Mouse (Mus musculus): ENCODE measurements around the gene Kdm4d.
"Not testable (repeated sequence)": the region's sequence is repeated elsewhere in the genome, so short reads cannot be mapped to it uniquely, and the experiment has no call there.

The Kdm4d gene

GRCm38 (mm10) chr9:14500023-14500915 is at the start of gene Kdm4d, which contains the start of gene Cwc15:
Kdm4d (minus strand) TSS chr9:14500482.
Cwc15 (plus strand) TSS chr9:14500617.
- peak; percentile 85 to 95 for DNase-seq

DNA sequence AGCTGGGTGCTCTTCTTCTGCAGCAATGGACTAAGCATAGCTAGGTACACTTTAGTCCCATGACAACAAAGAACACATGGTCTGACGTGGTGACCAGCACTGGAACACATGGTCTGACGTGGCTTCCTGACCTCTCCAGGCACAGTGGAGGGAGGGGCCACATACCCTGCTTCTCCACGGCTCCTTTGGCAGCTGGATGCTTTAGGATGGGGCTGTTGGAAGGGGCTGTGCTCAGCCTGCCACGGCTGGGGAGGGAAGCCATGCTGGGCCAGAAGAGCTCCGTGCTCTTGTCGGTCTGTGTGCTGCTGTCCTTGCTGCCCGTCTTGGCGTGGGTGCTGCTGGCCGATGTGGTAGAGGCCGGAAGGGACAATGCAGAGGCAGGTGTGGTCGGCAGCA is 48.1 kb upstream of the Kdm4d start:
- no peak for DNase-seq

GRCm38 (mm10) chr9:14547584-14548365 is 47.5 kb upstream of the Kdm4d start:
- no peak for DNase-seq

DNA sequence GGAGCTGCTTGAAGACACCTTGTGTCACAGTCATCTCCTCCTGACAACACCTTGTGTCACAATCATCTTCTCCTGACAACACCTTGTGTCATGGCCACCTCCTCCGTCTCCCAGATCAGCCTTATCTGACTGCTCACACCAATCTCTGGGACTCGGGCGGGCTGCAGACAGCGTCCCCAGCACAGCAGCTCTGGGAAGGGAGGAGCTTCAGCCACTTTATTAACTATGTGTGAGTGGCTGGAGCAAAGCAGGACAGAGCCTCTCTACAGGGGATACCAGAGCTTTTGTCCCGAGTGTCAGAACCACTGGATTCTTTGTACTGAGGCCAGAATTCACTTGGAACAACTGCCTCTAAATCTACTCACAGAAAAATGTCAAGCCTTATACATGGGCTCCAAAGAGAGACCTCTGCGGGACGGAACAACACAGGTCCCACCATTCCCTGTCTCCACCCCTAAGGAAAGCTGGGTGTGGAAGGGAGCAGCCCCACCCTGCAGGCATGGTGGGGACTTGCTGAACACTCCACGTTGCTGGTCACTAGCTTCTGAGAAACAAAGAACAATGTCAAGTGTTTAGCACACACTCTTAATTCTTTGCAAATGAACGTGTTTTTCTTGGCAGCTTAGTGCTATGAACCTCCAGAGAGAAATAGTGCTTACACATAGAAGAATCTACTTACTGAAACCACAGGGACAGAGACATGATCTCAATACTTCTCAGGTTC is 43.9 kb upstream of the Kdm4d start:
- no peak for DNase-seq

DNA sequence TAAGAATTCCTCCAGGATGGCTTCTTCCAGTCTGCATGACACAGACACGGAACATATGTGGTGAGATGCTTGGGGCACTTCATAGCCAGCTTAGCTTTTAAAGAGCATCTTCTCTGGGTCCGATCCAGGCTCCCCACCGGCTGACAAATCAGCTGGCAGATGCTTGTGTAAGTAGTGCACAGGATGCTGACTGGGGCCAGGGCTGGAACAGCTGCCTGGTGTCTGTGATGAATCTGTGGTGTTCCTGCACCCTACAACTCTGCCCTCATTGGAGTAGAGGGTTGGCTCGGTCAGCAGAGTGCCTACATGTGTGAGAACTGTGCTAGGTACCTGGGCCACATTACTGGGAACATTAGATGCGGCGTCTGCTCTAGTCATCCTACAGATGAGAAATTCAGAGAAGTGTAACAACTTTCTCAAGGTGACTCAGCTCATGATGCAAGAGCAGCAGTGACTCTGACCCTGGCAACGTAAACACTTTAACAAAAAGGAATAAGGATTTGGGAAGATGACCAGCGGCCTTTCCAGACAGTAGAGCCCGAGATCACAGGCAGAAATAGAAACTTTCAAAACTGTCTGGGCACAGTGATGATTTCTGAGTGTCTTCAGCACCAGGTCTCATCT is 34.7 kb upstream of the Kdm4d start:
- DNase-seq = no peak

GRCm38 (mm10) chr9:14533659-14534058 is 33.4 kb upstream of the Kdm4d start:
- no peak for DNase-seq

- DNase-seq = no peak
Observed at GRCm38 (mm10) chr9:14532283-14532682, 32.0 kb upstream of the Kdm4d start.

DNA sequence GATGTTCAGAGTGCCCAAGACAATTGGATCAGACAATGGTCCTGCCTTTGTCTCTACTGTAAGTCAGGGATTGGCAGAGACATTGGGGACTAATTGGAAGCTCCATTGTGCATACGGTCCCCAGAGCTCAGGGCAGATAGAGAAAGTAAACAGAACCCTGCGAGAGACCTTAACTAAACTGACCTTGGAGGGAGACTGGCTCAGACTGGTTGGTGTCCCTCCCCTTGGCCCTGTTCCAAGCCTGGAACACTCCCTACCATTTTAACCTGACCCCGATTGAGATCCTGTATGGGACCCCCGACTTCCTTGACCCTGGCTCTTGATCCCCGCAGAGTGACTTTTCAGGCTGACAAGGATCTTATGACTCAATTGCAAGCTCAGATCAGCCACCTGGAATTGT is 29.7 kb upstream of the Kdm4d start:
- DNase-seq = no peak

GRCm38 (mm10) chr9:14523408-14524043 is 23.2 kb upstream of the Kdm4d start:
- DNase-seq = peak; percentile 36 to 41

DNA sequence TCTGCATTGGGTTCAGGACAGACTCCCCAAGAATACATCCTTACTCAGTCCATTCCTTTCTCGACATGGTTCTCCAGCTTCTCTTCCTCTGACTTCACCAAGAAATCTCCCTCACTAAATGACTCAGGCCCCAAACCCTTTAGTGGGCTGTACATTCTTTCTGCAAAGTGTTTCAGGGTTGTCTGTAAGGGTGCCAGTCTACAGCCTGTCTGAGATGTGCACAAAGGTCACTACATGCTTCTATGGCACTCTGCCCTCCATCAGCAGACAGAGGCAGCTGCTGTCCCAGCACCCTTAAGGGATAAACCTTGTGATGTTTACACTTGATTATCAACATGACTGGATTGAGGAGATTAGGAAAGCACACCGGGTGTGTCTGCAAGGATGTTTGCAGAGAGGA is 21.4 kb upstream of the Kdm4d start:
- no peak for DNase-seq

- no peak for DNase-seq
Observed at GRCm38 (mm10) chr9:14520971-14521670, 20.8 kb upstream of the Kdm4d start.

DNA sequence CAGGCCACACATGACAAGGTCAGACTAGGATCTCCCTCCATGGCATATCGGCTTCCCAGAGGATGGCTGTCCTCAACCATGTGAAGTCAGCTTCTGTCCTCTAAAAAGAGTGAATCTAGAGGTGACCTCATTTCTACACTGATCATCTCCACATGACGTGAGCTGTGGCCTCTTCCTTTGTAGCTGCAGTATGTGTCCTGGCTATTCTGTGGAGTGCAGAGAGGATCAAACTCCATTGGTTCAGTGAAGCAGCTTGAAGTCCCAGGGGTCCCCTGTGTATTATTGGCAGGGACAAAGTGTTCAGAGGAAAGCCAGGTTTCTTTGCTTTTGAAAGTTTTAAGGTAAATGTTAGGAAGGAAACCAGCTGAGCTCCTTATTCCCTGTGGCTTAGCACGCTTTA is 17.8 kb upstream of the Kdm4d start:
- DNase-seq = no peak

DNA sequence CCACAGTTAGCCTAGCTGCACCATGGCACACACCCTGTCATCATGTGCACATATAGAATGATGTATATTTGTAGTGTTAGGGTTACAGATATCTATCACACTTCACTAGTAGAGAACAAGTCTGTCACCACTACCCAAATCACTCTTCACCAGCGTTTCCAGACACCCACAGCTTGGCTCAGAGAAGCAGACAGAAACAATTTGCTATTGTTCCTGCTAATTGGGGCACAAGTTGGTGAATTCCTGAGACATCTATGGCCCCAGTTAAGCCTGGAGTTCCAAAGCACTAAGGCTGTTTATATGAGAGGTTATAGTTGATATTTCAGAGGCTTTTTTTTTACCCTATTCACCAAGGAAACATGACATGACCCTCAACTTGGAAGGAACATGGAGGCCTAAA is 17.0 kb upstream of the Kdm4d start:
- no peak for DNase-seq

DNA sequence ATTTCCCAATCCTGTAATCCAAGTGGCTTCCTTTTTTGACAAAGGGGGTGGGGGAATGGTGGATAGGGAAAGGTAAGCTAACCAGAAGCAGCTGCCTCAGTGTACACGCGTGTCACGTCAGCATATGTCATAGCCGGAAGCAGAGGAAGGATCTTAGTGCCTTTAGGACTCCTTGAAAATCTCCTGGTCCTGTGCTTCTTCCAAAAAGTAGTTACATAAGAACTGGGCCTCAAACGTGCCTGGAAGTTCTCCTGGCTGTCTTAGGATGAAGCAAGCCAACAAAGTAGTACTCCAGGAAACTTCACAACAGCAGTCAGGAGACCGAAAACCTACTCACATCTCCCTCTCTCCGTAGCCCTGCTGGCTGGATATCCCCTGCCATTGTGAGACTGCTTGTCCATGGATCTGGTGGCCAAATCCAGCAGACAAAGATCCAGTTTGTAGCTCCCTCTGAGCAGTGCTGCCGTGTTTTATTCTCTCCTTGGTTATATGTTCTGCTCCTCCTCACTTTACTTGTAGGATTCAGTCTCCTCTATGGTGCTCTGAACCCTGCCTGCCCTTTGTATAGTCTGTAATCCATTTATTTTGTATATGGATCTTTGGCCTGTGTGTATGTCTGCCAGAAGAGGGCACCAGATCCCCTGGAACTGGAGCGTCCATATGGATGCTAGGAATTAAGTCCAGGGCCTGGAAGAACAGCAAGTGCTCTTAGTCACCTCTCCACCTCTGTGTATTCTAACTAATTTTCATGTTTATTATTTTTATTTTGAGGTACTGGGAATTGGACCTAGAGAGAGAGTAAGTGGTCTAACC is 12.6 kb upstream of the Kdm4d start:
- DNase-seq = no peak

DNA sequence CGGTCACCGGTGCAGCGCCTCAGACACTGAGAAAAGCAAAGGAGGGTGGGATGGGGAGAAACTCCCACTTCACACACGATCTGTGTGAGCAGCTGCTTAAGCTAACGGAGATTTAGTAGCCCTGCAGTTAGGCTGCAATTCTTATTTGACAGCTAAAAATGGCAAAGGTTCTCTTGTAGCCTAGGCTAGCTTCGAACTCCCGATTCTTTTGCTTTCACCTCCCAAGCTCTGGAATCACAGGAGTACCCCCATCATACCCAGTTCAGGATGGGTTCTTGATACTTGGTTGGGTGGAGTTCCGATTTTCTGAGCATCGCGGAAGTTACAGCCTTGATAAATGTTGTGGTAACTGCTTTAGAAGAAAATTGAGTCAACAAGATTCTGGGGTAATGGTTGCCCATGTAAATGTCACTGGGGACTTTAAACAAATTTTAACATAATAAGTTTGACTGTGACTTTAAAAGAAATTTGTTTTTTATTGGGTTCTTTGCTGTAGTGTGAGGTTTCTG is 688 bp upstream of the Kdm4d start:
- DNase-seq = no peak

- no peak for DNase-seq
Observed at GRCm38 (mm10) chr9:14498896-14499705, 1.2 kb downstream of the Kdm4d start.

DNA sequence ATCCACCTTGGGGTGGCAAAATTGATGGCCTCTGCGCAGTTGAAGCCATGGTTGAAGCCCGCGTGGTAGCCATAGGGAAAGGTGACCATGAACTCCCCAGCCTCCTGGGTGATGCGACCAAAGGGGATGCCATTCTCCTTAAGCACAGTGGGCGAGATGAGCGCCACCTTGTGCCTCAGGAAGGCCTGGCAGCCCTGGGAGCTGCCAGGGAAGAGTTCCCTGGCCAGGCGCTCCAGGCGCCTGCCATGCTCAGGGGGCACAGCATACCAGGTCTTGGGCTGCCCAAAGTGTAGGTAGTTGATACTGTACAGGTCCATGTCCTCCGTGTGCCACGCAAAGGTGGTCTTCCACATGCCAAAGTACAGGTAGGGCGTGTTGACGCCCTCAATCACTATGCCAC is 36.6 kb downstream of the Kdm4d start:
- DNase-seq = not testable (repeated sequence)

GRCm38 (mm10) chr9:14462536-14462935 is 37.7 kb downstream of the Kdm4d start:
- not testable (repeated sequence) for DNase-seq

GRCm38 (mm10) chr9:14456320-14456719 is 44.0 kb downstream of the Kdm4d start:
- no peak for DNase-seq

GRCm38 (mm10) chr9:14451120-14451519 is 49.2 kb downstream of the Kdm4d start:
- not testable (repeated sequence) for DNase-seq
